Mouse (Mus musculus) neural tube, embryonic 11.5 days (tissue): Measurements from ENCODE around the gene Babam2. TPM values are rescaled to one million over a fixed set of nuclear protein-coding genes. Genes with fewer than 3 reads are reported as not detected.

ENCODE experiments used
- ATAC-seq: fragments of 200-750 bp; cut with Nextera tagmentation; 2 replicates; pipeline ENCODE4 v1.8.0; 2017; ENCODE audit warnings: moderate number of reproducible peaks, mild to moderate bottlenecking, moderate TSS enrichment, moderate library complexity; ENCODE audit not compliant: insufficient read depth, low FRiP score, low TSS enrichment
- DNase-seq: peaks from one replicate; pipeline ENCODE4 v3.0.0-alpha.2; 2015; ENCODE audit warnings: low spot score
- H3K27ac ChIP-seq: fragments of 300-500 bp; sonication (generic); 2 replicates; pipeline ENCODE4 v1.5.1; 2014; ENCODE audit warnings: low read depth, mild to moderate bottlenecking, low read length
- H3K27me3 ChIP-seq: fragments of 300-500 bp; sonication (generic); 2 replicates; pipeline ENCODE4 v1.6.1; 2014; ENCODE audit warnings: mild to moderate bottlenecking, low read length, mixed read lengths; ENCODE audit not compliant: control insufficient read depth, insufficient read depth
- H3K36me3 ChIP-seq: fragments of 300-500 bp; sonication (generic); 2 replicates; pipeline ENCODE4 v1.6.1; 2014; ENCODE audit warnings: mild to moderate bottlenecking, low read length, moderate library complexity, mixed read lengths; ENCODE audit not compliant: control insufficient read depth, insufficient read depth
- H3K4me1 ChIP-seq: fragments of 300-500 bp; sonication (generic); 2 replicates; pipeline ENCODE4 v1.6.1; 2014; ENCODE audit warnings: low read length, mixed read lengths; ENCODE audit not compliant: control insufficient read depth, insufficient read depth
- H3K4me2 ChIP-seq: fragments of 300-500 bp; sonication (generic); 2 replicates; pipeline ENCODE4 v1.6.1; 2014; ENCODE audit warnings: low read depth, mild to moderate bottlenecking, moderate library complexity
- H3K4me3 ChIP-seq: fragments of 300-500 bp; sonication (generic); 2 replicates; pipeline ENCODE4 v1.5.1; 2014; ENCODE audit warnings: low read depth, low read length
- H3K9ac ChIP-seq: fragments of 300-500 bp; sonication (generic); 2 replicates; pipeline ENCODE4 v1.6.1; 2014; ENCODE audit warnings: mild to moderate bottlenecking, low read length
- H3K9me3 ChIP-seq: fragments of 300-500 bp; sonication (generic); 2 replicates; pipeline ENCODE4 v1.6.1; 2016; ENCODE audit warnings: low read length; ENCODE audit not compliant: control insufficient read depth
- WGBS: fragments of 180-500 bp; shearing (Covaris S2); extraction: QIAGEN DNeasy Blood & Tissue Kit; methylation state at CpG from one replicate; pipeline ENCODE4 v1.1.7; 2014; 5-methylcytosine and 5-hydroxymethylcytosine counted together
- polyA plus RNA-seq: library from polyadenylated mRNA; unstranded; fragments of >200 nt; fragmentation: Nextera tagmentation; extraction: Ambion mirVana; gene quantifications from 2 replicates; pipeline ENCODE4 v1.2.1, GENCODE M21; 2014

Gene Babam2
- polyA plus RNA-seq, 1 experiment from 2014 or later, result 45.0 TPM

DNA sequence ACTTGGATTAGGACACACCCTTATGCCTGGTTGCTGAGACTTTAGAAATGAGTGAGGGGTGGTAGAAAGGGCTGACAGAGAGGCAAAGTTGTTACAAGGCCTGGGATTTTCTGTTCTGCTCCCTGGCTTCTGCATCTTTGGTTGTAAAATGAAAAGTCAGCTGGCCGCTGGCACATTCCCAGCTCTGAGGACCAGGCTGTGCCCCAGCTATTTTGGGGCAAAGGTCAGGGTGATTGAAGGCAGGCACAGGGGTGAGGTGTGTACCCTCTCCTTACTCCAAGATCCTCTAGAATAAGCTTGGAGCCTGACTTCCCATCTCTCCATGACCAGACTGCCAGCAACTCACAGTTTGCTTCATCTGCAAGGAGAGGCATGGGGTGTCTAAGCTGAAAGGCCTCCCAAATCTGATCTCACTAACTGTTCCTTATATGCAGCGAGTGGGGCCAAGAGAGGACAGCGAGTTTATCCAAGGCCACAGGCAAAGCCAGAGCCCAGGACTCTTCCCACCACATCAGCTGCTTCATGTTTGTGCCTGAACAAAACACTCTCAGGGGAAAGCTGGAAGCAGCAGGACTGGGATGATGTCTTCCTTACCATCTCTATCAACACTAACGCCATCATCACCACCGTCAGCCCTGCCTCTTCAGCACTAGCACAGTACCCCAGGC, 409.1 kb downstream of the Babam2 start:
- Histone ChIP-seq H3K9ac (no peak overlapping the region), H3K36me3 (no peaks in the 10 kb centered on the region), H3K27me3 (no peaks in the 10 kb centered on the region), H3K4me1 (no peaks in the 10 kb centered on the region), H3K9me3 (no peaks in the 10 kb centered on the region), H3K4me2 (no peak overlapping the region), H3K4me3 (no peak overlapping the region), H3K27ac (no peak overlapping the region)
- 88% methylated on average over 5 of the region's 5 CpGs for WGBS
- ATAC-seq, result no peak
- no peak for DNase-seq

DNA sequence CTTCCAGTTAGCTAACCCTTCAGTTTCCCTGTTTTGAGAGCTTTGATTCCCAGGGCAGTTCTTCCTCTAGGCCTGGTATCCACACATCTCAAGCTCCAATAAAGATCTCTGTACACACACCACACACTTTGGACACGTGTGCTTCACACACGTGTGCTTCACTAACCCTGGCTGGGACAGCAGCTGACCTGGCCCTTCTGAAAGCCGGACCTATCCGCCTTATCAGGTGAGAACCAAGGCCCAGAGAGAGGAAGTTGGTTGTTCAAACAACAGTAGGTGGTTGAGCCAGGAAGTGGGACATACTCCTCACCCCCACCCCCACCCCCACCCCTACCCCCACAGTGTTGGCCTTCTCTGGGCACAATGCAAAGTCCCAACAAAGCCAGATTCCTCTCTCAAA, 413.2 kb downstream of the Babam2 start:
- Histone ChIP-seq H3K4me1 (no peaks in the 10 kb centered on the region), H3K9ac (no peak overlapping the region), H3K4me3 (no peak overlapping the region), H3K36me3 (no peaks in the 10 kb centered on the region), H3K27me3 (no peaks in the 10 kb centered on the region), H3K4me2 (no peak overlapping the region), H3K9me3 (no peaks in the 10 kb centered on the region), H3K27ac (no peak overlapping the region)
- 98% methylated on average over 4 of the region's 4 CpGs for WGBS
- DNase-seq (no peak), ATAC-seq (no peak)

DNA sequence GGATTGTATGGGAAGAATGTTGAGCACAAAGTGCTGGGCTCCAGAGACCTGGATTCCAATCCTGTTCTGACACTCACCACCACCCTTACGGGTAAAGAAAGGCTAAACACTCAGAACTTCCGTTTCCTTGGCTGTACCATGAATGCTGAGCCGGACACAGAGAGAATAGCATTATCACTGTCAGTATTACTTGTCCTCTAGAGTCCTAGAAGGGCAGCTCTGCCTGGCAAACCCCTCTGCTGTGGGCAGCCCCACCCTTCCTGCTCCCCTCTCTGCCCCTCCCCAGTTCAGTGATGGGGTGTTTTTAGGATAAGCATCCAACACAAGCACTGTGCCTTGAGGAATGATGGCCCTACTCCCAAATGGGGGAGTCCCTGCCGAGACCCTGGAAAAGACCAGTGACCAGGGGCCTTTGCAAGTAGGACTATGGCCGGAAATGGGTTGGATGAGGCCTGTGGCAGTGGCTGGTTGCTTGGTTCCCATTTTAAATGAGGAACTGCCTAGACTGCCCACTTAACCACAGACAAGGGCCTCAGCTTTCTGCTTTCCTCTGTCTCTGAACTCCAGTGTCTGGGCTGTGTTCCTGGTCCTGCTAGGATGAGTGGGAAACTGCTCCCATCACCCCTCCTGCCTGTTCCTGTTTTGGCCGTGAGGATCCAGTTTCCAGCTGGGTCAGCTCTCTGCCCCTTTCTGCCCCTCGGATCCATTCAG, 414.9 kb downstream of the Babam2 start:
- WGBS, result 77% methylated on average over 7 of the region's 7 CpGs
- Histone ChIP-seq H3K9me3 (no peaks in the 10 kb centered on the region), H3K4me3 (no peak overlapping the region), H3K4me2 (no peak overlapping the region), H3K9ac (no peak overlapping the region), H3K27me3 (no peaks in the 10 kb centered on the region), H3K36me3 (no peaks in the 10 kb centered on the region), H3K27ac (no peak overlapping the region), H3K4me1 (no peaks in the 10 kb centered on the region)
- DNase-seq (no peak), ATAC-seq (no peak)

DNA sequence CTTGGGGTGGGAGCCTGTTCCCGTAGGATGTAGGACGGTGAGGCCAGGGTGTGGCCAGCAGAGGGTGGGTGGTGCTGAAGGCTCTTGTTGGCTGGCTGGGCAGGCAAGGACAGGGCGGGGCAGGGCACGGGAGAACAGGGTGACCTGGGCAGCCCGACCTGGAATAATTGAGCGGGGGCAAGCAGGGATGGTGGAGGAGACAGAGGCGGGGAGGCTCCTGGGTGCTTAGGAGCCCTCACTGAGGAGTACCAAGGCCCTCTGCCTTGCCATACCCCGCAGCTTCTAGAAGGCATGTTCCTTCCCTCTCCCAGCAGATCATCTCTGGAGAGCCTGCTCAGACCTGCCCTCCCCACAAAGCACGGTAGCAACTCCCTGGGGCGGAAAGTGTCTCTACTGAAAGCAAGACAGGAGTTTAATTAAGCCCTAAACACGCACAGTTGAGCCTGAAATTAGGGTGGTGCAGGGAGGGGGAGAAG, 423.5 kb downstream of the Babam2 start:
- no peaks in the 10 kb centered on the region for H3K4me1 ChIP-seq
- no peak overlapping the region for H3K27ac ChIP-seq
- H3K9ac ChIP-seq, result no peak overlapping the region
- no peak overlapping the region for H3K4me2 ChIP-seq
- no peaks in the 10 kb centered on the region for H3K27me3 ChIP-seq
- WGBS, result 55% methylated on average over 11 of the region's 11 CpGs
- no peak for ATAC-seq
- no peak for DNase-seq
- H3K9me3 ChIP-seq, result no peaks in the 10 kb centered on the region
- no peak overlapping the region for H3K4me3 ChIP-seq
- no peaks in the 10 kb centered on the region for H3K36me3 ChIP-seq

DNA sequence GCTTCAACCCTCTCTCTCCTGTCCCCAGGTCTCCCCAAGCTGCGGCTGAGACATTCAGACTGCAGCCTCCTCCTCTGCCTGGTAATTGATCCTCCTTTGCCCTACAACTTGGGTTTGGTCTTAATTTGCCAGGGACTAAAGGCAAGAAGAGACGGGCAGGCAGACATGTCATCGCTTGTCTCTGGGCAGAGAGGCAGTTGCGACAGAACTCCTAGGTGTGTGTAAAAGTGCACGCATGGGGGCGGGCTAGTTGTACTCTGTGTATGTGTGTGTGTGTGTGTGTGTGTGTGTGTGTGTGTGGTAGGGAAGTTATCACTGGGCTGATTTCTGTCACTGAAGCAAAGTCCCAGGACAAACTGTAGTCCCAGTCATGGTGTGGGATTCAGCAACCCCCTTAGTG, 424.5 kb downstream of the Babam2 start:
- no peak overlapping the region for H3K4me3 ChIP-seq
- no peaks in the 10 kb centered on the region for H3K36me3 ChIP-seq
- H3K27ac ChIP-seq, result no peak overlapping the region
- H3K9me3 ChIP-seq, result no peaks in the 10 kb centered on the region
- no peak overlapping the region for H3K4me2 ChIP-seq
- H3K27me3 ChIP-seq, result no peaks in the 10 kb centered on the region
- no peak overlapping the region for H3K9ac ChIP-seq
- 82% methylated on average over 6 of the region's 6 CpGs for WGBS
- no peak for DNase-seq
- no peaks in the 10 kb centered on the region for H3K4me1 ChIP-seq
- ATAC-seq, result no peak

DNA sequence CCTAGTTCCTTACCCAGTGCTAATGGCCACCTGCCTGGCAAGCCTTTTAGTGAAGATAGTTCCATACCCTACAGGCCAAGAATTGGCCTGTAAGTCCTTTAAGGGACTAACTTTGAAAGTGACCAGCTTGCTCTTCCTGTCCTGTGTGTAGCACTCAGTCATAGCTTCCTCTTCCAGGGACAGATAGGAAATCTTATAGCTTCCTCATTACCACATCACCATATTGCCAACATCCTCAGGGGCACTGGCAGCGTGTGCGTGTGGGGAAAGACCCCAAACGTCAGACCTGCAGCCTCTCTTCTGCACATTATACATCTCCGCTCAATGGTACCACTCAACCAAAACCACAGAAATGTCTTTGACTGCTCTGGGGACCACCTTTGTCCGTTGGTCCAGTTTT, 424.9 kb downstream of the Babam2 start:
- H3K4me2 ChIP-seq, result no peak overlapping the region
- H3K36me3 ChIP-seq, result no peaks in the 10 kb centered on the region
- no peaks in the 10 kb centered on the region for H3K4me1 ChIP-seq
- no peak for DNase-seq
- no peak overlapping the region for H3K4me3 ChIP-seq
- WGBS, result 84% methylated on average over 5 of the region's 5 CpGs
- H3K27ac ChIP-seq, result no peak overlapping the region
- H3K9me3 ChIP-seq, result no peaks in the 10 kb centered on the region
- ATAC-seq, result no peak
- H3K27me3 ChIP-seq, result no peaks in the 10 kb centered on the region
- H3K9ac ChIP-seq, result no peak overlapping the region

DNA sequence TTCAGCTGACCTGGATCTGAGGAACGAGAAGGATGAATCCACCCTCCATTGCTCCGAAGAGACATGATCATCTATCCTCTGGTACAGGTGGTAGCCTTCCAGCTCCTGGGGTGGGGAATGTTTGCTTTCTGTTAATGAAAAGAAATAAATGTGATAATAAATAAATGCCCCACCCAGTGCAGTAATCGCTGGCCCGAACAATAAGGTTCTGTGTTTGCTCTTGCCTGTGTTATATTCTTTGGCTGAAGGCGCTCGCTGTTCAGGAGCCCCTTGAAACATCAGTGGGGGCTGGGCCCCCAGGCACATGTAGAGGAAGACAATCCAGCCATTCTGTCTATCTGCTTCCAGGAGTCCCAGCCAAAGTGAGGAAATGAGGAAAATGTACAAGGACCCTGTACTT, 427.5 kb downstream of the Babam2 start:
- ATAC-seq, result no peak
- Histone ChIP-seq H3K9me3 (no peaks in the 10 kb centered on the region), H3K9ac (no peak overlapping the region), H3K27ac (no peak overlapping the region), H3K4me3 (no peak overlapping the region), H3K4me2 (no peak overlapping the region), H3K27me3 (no peaks in the 10 kb centered on the region), H3K4me1 (no peaks in the 10 kb centered on the region), H3K36me3 (no peaks in the 10 kb centered on the region)
- WGBS, result 85% methylated on average over 6 of the region's 6 CpGs
- no peak for DNase-seq

DNA sequence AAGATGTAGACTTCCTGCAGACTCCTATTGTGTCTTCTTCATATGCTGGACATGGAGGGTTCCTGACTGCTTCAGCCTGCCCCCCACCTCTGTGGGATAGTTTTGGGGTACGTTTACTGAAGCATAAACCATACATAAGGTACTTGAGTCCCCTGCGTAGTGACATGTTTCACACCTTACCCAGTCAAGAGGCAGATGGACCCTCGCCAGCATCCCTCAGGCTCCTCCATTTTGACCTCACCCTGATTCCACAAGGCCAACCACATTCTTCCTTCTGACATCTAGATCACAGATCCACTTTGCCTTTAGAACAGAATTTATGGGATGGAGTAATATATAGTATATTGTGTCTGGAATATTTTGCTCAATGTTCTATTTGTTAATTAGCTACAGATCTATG, 429.7 kb downstream of the Babam2 start:
- no peak for ATAC-seq
- Histone ChIP-seq H3K4me3 (no peak overlapping the region), H3K4me1 (no peaks in the 10 kb centered on the region), H3K4me2 (no peak overlapping the region), H3K27me3 (peaks cover 8% of the 10 kb centered on the region), H3K36me3 (no peaks in the 10 kb centered on the region), H3K9me3 (no peaks in the 10 kb centered on the region), H3K27ac (no peak overlapping the region), H3K9ac (no peak overlapping the region)
- 59% methylated on average over 3 of the region's 3 CpGs for WGBS
- no peak for DNase-seq

DNA sequence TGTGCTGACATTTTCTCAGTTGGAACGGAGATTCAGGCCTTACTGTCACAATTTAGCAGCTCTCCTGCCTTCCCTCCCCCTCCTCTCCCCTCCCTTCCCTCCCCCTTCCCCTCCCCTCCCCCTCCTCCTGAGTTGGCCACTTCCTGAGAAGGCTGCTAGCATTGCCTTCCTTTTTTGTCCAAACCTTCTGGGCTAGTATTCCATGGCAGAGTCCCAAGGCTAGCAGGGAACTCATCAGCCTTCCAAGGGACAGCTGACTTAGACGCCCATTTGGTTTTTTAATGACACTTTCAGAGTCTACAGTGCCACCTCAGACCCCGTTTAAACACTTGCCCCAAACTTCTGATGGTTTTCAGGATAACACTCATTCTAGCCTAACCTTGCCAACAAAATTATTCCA, 430.4 kb downstream of the Babam2 start:
- ATAC-seq (no peak), DNase-seq (no peak)
- Histone ChIP-seq H3K4me1 (no peaks in the 10 kb centered on the region), H3K4me3 (no peak overlapping the region), H3K36me3 (no peaks in the 10 kb centered on the region), H3K4me2 (no peak overlapping the region), H3K27ac (no peak overlapping the region), H3K9me3 (no peaks in the 10 kb centered on the region), H3K9ac (no peak overlapping the region), H3K27me3 (peaks cover 15% of the 10 kb centered on the region)
- 48% methylated on average over 3 of the region's 3 CpGs for WGBS
